Mouse (Mus musculus) adipocyte (in vitro differentiated cells): ENCODE data around the gene Tmtc2.

Source experiments
- DNase-seq: peaks from one replicate; pipeline ENCODE4 v3.0.0-alpha.2; 2016; ENCODE audit warnings: low spot score

Gene Tmtc2

DNA sequence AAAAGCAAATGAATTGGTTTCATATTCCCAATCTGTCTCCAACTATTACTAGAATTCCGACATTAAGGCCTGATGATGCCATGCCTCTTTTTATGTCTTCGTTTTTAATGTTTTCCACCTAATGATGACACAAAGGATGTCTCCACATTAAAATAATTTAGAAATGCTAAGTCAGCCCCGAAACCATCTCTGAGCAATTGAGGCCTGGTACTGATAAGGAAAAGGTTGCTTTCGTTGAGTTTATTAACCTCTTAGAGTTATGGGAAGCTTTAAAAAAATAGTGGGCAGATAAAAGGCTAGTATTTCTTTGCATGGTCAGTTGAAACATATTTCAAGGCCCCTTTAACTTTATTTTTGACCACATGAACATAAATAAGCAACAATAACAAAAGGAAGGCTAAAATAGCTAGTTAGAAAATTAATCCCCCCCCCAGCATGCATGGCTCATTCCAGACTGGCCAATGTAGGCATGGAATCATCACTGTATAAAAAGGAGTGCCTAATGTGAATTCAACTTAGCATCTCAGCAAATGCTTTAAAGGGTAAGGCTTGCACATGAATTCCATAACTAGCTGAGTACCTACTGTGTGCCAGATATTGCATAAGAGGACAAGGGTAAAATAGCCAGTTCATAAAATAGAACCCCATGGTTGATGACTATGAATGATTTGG is 168.3 kb downstream of the Tmtc2 start:
- no peak for DNase-seq

DNA sequence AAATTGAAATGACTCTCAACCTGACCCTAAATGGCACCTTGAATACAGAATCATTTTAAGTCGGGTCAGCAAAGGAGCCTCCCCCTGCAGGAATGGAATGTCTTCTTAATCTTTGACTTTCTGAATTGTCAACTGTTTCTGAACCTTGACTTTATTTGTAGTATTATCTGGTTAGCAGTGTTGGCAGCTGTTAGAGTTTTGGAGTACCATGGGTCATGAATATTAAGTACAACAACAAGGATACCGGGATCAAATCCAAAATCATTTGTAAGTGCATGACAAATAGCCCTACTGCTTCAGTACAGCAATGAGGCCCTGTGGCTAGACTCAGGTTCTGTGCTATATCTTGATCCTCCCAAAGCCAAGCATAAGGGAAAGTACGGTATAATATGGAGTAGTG is 170.3 kb downstream of the Tmtc2 start:
- peak; percentile 21 for DNase-seq

DNA sequence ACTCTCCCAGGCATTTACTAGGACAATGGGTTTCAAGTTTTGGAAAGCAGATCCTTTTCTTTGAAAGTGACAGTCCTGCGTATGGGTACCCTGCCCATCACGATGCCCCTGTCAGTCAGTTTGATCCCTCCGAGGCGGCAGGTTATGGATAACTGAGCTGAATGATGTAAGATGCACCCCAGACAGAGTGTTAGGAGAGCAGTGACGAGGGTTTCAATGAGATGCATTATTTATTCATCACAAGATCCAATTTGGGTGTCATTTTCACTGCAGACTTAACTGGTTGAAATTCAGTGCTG is 171.8 kb downstream of the Tmtc2 start:
- DNase-seq: no peak

DNA sequence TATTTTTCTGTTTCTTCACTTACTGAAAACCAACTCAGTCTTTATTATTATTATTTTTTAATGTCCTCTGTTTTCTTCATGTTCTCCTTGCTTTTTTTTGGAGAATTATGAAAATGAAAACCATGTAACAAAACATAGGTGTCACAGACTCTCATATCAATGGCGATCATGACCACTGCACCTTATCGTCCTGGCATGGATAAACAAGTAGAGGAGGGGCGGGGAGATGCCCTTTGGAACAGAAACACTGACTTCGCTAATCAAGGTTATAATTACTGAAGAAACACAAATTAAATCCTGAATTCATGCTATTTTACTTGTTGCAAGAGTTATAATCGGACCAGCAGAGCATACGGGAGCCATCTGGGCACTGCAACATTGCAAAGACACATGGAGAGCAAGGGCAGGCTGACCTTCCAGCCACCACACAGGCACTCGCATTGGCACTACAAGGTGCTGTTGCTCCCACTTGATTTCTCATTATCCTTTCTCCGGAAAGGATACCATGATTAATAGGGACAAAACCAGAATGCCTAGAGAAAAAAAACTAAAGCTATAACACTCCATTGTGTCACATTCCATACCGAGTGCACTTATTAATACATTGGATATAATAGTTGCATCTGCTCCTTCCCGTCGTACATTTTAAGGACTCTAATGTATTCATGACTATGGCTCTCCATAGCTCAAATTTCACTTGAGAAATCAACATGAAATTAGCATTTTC is 172.3 kb downstream of the Tmtc2 start:
- DNase-seq: no peak

DNA sequence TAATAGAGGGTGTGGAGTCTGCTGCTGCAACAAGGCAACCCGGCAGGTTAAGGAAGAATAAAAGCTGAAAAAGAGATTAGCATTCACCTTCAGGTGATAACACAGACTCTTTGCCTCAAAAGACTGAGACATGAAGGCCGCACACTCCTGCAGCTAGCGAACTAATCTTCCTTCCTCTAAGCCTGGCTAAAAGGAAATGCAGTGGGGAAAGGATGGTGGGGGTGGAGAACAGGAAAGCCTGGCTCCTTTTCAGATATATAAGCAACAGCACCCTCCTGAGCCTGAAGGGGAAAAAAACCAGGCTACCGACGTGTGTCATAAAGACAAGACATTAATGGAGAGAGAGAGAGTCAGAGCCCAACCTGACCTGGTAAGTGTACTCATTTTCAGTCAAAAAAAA is 174.9 kb downstream of the Tmtc2 start:
- no peak for DNase-seq

DNA sequence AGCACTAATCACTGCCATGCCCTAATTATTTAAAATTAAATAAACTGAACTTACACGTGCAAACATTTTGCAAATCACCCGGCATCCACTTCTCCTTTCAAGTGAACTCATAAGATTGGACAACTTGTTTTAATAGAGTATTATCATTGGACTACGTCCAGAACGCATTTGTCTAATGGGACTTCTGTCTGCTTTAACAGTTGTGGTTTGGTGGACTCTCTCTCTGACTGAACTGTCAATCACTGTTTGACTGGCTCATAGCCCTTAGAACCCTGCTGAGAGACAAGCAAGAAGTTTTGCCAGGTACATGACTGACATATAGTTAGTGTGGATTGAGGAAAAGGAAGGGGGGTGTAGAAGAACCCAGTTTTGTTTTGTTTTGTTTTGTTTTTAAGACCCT is 190.2 kb downstream of the Tmtc2 start:
- no peak for DNase-seq

DNA sequence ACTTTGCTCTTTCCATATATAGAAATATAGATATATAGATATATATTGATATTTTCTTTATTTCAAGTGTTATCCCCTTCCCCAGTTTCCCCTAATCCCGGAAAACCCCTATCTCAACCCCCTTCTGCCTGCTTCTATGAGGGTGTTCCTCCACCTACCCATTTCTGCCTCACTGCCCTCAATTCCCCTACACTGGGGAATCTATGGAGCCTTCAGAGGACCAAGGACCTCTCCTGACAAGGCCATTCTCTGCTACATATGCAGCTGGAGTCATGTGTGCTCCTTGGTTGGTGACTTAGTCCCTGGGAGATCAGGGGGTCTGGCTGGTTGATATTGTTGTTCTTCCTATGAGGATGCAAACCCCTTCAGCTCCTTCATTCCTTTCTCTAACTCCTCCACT is 192.5 kb downstream of the Tmtc2 start:
- DNase-seq: no peak

DNA sequence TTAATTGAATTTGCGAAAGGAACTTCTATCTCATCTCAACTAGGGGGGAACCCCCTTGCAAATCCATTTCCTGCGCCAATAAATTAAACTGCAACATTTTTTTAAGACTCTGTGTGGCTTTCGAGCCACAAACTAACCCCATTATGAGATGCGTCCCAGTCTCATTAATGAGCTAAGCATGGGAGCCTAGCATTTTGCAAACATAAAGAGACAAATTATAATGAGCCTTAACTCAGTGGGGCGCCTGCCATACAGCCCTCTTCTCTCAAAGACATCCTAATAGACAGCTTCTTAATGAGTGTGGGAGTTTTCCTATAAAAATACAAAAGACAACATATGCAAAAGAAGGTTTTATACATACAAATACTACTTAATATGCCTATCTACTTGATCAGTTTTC is 193.0 kb downstream of the Tmtc2 start:
- no peak for DNase-seq

DNA sequence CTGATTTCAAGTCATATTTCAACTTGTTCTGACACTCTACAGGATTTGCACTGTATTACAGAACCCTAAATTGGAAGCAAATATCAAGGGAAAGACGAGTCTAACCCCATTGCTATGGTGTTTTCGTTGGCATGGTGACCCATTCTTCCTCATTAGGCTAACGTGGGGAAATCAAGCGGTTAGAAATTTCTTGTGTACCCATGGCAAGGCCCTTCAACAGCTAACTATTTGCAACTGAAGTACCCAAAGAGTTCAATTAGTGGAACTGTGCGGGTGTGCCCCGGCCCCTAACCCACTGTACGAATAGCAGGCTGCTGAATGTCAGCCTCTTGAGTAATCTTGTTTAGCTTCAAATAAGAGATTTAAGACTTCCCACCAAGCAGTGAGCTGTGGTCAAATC is 193.7 kb downstream of the Tmtc2 start:
- no peak for DNase-seq

DNA sequence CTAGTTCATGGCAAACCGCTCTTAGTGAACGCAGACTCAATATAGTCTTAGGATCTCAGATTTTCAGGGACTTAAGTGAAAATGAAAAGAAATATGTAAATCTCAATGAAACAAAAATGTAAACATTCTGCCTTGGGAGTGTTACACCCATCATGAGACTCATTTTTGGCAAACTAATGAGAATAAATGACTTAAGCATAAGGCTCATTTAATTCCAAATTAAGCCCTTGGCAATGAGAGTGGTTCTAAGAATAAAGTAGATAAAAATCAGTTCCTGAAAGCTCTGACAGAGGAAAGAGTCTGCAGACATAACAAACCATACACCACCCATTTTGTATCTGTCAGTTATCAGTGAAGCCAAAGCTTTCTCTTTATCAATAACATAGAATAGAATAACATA is 196.5 kb downstream of the Tmtc2 start:
- DNase-seq: no peak

DNA sequence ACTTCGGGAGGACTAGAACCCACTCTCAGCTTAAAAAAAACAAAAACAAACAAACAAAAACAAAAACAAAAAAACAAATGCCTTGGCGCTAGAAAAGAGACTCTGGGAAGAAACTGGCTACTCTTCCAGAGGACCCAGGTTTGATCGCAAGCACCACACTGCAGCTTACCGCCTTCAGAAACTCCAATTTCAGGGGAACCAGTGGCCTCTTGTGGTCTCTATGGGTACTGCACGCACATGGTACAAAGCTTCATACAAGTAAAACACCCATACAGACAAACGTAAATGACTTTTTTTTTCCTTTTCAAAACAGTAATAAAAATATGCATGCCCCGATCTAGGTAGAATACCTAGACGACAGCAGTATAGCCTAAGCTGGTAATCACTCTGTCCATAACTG is 201.0 kb downstream of the Tmtc2 start:
- no peak for DNase-seq

DNA sequence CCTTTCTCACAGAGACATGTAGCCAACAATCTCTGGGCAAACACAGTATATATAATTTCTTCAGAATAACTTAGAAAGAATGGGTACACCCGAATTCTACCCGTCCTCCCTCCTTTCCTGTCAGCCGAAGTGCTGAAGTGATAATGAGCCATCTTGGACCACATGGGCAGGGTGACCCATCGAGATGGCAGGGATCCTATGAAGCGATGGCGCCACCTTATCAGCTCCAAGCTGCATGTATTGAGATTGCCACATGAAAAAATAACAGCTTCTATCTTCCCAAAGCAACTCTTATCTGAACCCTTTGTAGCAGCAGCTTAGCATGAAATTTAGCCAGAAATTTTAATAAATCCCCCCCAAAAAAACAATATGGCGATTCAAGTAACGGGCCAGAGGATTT is 206.0 kb downstream of the Tmtc2 start:
- DNase-seq: no peak

DNA sequence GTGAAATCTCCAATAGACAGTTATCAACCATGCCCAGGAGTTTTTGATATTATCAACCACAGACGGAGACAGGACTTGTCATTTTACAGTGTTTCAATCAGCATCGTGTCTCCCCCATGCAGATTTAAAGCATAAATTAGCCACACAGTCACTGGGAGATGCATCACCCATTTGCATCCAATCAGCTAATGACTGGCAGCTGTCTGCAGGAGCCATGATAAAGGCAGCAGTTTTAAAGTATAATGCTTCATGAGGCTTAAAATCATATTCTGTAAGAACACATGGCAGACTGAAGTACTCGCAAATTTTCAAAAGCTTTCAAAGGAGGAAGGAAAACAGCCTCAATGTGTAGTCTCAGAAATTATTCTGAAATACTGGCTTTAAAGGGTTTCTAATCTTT is 209.8 kb downstream of the Tmtc2 start:
- DNase-seq: no peak

DNA sequence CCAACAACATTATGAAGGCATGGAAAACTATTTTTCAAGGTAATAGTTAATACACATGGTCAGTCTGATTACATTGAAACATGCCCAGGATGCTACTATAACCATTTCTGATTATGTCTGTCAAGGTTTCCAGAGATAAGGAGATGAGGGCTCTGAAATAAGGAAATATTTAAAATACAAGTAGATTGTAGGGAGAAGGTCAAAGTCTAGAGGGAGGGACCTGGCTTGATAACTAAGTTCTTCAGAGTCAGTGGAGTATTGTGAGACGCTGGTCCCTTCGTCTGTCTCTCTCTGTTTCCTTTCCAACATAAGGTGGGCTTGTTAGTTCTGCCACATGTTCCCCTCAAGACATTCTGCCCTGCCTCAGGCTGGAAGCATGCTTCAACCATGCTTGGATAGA is 223.9 kb downstream of the Tmtc2 start:
- no peak for DNase-seq

DNA sequence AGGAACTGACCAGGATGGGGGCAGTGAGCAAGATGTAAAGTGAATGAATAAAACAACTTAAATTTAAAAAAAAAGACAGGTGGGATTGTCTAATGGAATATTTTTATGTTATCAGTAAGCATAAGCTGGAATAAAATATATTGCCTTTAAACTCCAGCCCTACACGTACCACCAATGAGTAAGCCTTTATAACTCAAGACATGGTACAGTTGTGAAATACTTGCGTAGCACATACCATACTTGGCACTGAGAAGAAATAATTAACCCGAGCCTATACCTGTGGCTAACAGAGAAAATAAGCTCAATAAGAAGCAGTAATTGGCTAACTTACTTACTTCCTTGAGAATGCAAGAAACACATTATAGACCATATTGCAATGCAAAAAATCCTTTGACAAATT is 228.3 kb downstream of the Tmtc2 start:
- no peak for DNase-seq

DNA sequence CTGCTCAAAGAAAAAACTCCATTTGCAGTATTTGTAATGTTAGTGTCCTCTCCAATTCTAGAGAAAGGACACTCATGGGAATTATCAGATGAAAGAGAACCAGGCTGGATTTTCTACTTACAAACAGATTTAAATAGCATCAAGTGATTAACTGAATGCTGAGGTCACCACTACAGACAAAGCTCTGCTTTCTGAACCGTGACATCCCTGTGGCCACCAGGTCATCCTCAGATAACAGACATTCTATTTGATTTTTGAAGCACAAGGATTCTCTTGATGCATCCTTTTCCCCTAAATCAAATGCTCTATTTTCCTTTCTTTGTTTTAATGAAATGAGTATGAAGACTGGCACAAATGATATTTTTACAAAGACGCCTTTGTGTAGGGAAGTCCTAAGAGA is 241.4 kb downstream of the Tmtc2 start:
- no peak for DNase-seq

DNA sequence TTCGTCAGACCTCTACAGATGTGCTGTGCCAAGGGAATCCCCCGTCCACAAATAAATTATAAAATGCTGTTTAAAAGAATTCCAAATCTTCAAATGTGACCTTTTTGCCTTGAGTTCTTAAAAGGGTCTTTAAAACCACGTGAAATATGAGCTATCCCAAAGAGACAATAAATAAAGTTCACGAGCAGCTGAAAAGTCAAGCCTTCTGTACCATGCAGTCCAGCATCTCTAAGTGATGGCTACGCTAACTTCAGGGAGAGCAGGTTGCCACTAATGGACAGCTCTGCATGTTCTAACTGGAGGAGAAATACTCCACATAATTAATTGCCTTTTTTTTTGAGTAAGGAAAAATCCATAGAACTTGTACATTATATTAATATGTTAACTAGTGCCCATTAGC is 243.9 kb downstream of the Tmtc2 start:
- DNase-seq: no peak

DNA sequence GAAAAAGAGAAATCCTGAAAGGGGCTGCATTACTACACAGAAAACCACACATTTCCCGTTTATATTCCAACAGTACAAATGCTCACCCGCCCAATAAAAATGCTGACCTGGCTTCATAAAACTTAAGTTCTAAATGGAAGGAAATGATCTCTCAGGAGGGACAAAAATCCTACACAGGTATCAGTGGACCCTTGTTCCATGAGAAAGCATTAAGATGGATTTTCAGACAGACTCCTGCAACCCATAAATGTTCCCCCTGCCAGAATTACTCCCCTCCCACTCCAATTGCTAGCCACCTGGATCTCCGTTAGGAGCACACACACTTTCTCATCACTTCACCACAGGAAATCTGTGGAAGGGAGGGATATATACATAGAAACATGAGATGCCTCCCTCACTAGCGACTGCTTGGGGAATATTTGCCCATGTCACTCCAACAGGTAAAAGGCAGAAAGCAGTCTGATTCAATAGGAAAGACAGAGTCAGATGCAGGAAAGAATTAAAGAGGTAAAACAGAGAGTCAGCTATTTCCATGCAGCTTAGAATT is 250.5 kb downstream of the Tmtc2 start:
- no peak for DNase-seq

DNA sequence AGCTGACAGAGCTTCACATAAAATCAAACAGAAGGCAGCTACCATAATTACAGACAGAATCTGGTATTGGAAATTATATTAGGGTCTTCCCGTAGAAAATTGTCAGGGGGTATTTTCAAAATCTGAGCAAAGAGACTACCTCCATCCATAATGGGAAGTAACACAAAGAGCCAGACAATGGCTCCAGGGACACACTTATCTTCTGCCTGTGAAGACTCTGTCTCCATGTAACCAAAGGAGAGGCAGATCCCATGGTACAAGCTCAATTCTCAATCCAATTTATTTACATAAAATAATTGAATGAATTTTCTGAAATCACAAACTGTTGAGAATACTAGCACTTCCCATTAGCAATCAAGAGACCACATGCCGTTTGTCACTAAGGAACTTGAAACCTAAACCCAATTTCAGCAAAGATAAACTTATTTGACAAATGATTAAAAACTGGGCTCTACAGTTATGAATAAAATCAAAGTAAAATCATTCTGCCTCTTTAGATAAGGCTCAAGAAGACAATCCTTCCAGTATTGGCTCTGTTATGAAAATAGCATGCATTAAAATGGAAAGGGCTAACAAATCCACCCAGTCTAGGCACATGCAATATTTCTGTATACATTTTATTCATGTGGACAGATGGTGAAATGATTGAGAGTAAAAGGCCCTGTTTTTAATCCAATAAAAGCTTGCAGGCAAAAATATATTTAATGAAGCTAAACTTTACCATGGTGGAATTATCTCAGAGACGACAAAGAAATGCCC is 254.8 kb downstream of the Tmtc2 start:
- no peak for DNase-seq

DNA sequence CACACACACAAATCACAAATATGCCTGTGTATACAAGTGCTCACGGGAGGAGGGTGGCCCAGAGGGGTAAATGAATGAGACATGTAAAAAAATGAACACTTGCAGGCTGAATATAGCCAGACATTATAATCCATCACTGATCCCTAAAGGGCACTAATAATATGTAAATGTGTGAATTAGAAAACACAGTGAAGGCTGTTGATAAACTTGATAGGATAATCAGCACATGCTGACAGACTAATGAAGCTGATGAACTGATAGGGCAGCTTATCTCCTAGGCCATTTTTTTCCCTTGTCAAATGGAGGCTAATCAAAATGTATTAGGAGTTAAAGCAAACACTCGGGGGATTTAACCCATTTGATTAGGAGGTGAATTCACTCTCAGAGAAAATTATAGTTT is 255.4 kb downstream of the Tmtc2 start:
- DNase-seq: no peak

DNA sequence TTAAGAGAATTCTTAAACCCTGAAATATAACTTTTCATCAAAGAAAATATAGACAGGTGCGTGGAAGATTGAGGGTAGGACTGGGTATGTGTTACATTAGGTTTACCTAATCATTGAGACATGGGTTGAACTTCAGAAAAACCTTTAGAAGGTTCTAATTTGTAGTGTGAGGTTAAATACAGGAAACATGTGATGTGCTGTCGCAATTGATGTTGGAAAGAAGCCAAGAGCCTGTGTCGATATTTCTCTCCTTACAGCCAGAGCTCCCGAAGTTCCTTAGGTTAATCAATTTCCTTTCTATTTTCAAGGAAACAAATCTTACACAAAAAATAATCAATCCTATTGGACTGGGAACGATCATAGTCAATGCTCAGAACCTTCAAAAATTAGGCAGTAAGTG is 261.3 kb downstream of the Tmtc2 start:
- no peak for DNase-seq

DNA sequence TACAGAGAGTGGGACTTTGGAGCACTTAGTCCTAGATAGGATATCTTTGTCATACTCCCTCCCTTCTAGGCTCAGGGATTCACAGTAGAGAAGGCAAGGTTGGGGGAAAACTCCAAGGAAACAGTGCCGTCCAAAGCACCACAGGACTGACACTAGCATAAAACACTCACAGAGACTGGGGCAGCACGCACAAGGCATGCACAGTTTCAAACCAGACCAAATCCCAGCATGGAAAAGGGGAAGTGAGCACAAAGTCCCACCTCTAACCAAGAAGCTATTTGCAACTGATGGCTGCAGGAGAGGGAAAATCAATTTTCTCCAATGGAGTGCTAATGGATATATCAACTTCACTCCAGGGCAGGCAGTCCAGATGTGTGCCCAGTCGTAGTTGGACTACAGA is 276.7 kb downstream of the Tmtc2 start:
- DNase-seq: no peak

DNA sequence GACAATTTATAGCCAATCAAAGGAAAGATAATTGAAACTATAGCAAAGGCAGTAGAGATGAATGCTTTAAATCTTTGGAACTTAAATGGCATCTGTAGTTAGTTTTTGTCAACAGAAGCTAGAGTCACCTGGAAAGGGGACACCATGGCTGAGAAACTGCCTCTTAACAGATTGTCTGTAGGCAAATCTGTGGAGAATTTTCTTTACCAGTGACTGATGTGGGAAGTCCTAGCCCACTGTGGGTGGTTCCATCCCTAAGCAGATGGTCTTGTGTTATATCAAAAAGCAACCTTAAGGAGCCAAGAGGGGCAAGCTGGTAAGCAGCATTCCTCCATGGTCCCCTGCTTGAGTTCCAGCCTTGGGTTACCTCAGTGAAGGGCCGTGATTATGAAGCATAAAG is 281.3 kb downstream of the Tmtc2 start:
- DNase-seq: no peak
